Mouse (Mus musculus) liver, embryonic 14.5 days (tissue): ENCODE data around the gene Ccdc24. TPM values are rescaled to one million over a fixed set of nuclear protein-coding genes. Genes with fewer than 3 reads are reported as not detected.

Experiments used
- ATAC-seq: fragments of 200-750 bp; cut with Nextera tagmentation; 2 replicates; pipeline ENCODE4 v1.8.0; 2017; ENCODE audit warnings: moderate number of reproducible peaks, mild to moderate bottlenecking, moderate library complexity; ENCODE audit not compliant: insufficient read depth
- DNase-seq, 3 experiments: peaks; one replicate each; pipeline ENCODE4 v3.0.0-alpha.2; 2012 to 2013; ENCODE audit warnings: low read depth in 3 of 3, low spot score in 3 of 3
- H3K27ac ChIP-seq: fragments of 300-500 bp; sonication (generic); 2 replicates; pipeline ENCODE4 v1.5.1; 2014; ENCODE audit warnings: moderate library complexity, mild to moderate bottlenecking, control low read depth, inconsistent platforms
- H3K27me3 ChIP-seq: fragments of 300-500 bp; sonication (generic); 2 replicates; pipeline ENCODE4 v1.6.1; 2014; ENCODE audit warnings: mild to moderate bottlenecking, low read length, moderate library complexity; ENCODE audit not compliant: control insufficient read depth, insufficient read depth
- H3K36me3 ChIP-seq: fragments of 300-500 bp; sonication (generic); replicated peaks from 2 replicates; pipeline ENCODE4 v1.6.1; 2014; ENCODE audit warnings: low read depth; ENCODE audit not compliant: control insufficient read depth, insufficient read depth
- H3K4me1 ChIP-seq, 2 experiments: fragments of 200-500 bp in 1 of 2; fragments of 300-500 bp in 1 of 2; sonication (generic) in 1 of 2; replicated peaks; 2 replicates each; pipeline ENCODE4 v1.6.1; 2012 to 2014; ENCODE audit warnings: antibody characterized with exemption in 1 of 2, inconsistent platforms in 1 of 2, low read length in 1 of 2; ENCODE audit not compliant: control insufficient read depth in 2 of 2, insufficient read depth in 2 of 2
- H3K4me2 ChIP-seq: fragments of 300-500 bp; sonication (generic); 2 replicates; pipeline ENCODE4 v1.6.1; 2014; ENCODE audit warnings: low read depth, mild to moderate bottlenecking, control low read depth, moderate library complexity
- H3K4me3 ChIP-seq, 2 experiments: fragments of 200-500 bp in 1 of 2; fragments of 300-500 bp in 1 of 2; sonication (generic) in 1 of 2; 2 replicates each; pipeline ENCODE4 v1.5.1; 2012 to 2014; ENCODE audit warnings: low read depth in 2 of 2, low read length in 2 of 2, mild to moderate bottlenecking in 2 of 2, control low read depth in 1 of 2, inconsistent platforms in 1 of 2, moderate library complexity in 1 of 2; ENCODE audit not compliant: insufficient read depth in 1 of 2
- H3K9ac ChIP-seq: fragments of 300-500 bp; sonication (generic); replicated peaks from 2 replicates; pipeline ENCODE4 v1.6.1; 2014; ENCODE audit warnings: mild to moderate bottlenecking, control low read depth, moderate library complexity
- H3K9me3 ChIP-seq: fragments of 300-500 bp; sonication (generic); 2 replicates; pipeline ENCODE4 v1.6.1; 2016; ENCODE audit warnings: low read length, mixed read lengths; ENCODE audit not compliant: control insufficient read depth
- CTCF ChIP-seq: IDR thresholded peaks from 2 replicates; pipeline ENCODE4 v1.5.1; 2016; ENCODE audit warnings: antibody characterized with exemption, low read depth, control low read depth
- EP300 ChIP-seq: IDR thresholded peaks from 2 replicates; pipeline ENCODE4 v1.6.1; 2016; ENCODE audit warnings: antibody characterized with exemption, low read depth
- WGBS: fragments of 180-500 bp; shearing (Covaris S2); extraction: QIAGEN DNeasy Blood & Tissue Kit; methylation state at CpG from one replicate; pipeline ENCODE4 v1.1.7; 2014; ENCODE audit not compliant: insufficient replicate concordance; 5-methylcytosine and 5-hydroxymethylcytosine counted together
- polyA plus RNA-seq, 2 experiments: library from polyadenylated mRNA; depleted of rRNA in 1 of 2; stranded (reverse) in 1 of 2; unstranded in 1 of 2; fragments of >200 nt; fragmentation: Nextera tagmentation in 1 of 2; extraction: Ambion mirVana in 1 of 2; gene quantifications; 2 replicates each; pipeline versions ENCODE4 v1.2.1 to v1.2.3; 2012 to 2014

The Ccdc24 gene
- polyA plus RNA-seq, 2 experiments, result 0.57 to 0.63 TPM

- no peak overlapping the region; the same call in 1 of the 2 replicates for H3K27ac ChIP-seq
- TF ChIP-seq EP300 (no peak), CTCF (no peak)
- no peaks in the 10 kb centered on the region for H3K4me1 ChIP-seq
- no peak overlapping the region for H3K4me2 ChIP-seq
- H3K9ac ChIP-seq, result no peak overlapping the region
- 93% methylated on average over 2 of the region's 2 CpGs for WGBS
- ATAC-seq (no peak), DNase-seq (no peak)
- H3K36me3 ChIP-seq, result peaks cover 94% of the 10 kb centered on the region
- H3K9me3 ChIP-seq, result no peaks in the 10 kb centered on the region
- H3K27me3 ChIP-seq, result no peaks in the 10 kb centered on the region
- H3K4me3 ChIP-seq, result no peak overlapping the region
These were observed 25.3 kb downstream of the Ccdc24 start for GRCm38 (mm10) chr4:117847011-117847410.

- Histone ChIP-seq H3K27ac (no peak overlapping the region), H3K27me3 (no peaks in the 10 kb centered on the region), H3K9me3 (no peaks in the 10 kb centered on the region), H3K9ac (no peak overlapping the region), H3K4me1 (no peaks in the 10 kb centered on the region), H3K4me2 (no peak overlapping the region), H3K4me3 (no peak overlapping the region), H3K36me3 (peaks cover 93% of the 10 kb centered on the region)
- ATAC-seq (no peak), DNase-seq (no peak)
- TF ChIP-seq CTCF (no peak), EP300 (no peak)
- WGBS, result 95% methylated on average over 4 of the region's 4 CpGs
These were observed 26.1 kb downstream of the Ccdc24 start for GRCm38 (mm10) chr4:117846261-117846660.

DNA sequence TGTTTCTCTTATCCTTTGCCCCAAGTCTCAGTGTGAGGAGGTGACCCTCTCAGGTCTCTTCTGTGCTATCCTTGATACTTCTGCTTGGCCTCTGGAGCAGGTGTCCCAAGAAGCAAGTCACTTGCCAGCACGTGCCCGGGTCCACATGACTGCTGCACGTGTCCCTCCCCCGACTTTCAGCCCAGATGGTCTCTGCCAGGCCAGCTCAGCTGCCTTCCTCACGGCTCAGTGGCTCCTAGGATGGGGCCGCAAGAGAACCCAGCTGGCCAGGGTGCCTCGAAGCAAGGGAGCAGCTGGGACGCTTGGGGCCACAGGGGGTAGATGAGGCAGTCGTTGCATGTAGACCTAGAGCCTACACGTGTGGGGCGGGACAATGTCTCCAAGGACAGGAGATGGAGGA lies 27.0 kb downstream of the Ccdc24 start:
- TF ChIP-seq CTCF, result no peak
- no peak for TF ChIP-seq EP300
- WGBS, result 86% methylated on average over 11 of the region's 11 CpGs
- ATAC-seq, result no peak

GRCm38 (mm10) chr4:117844467-117844866 lies 27.9 kb downstream of the Ccdc24 start:
- Histone ChIP-seq H3K9me3 (no peaks in the 10 kb centered on the region), H3K9ac (no peak overlapping the region), H3K27ac (no peak overlapping the region), H3K4me1 (peaks cover 2 to 3% of the 10 kb centered on the region in 2 experiments; a peak in 2 of 4 replicates), H3K4me2 (no peak overlapping the region), H3K27me3 (no peaks in the 10 kb centered on the region), H3K36me3 (peaks cover 96% of the 10 kb centered on the region), H3K4me3 (no peak overlapping the region)
- DNase-seq, result no peak
- TF ChIP-seq EP300, result no peak
- 88% methylated on average over 5 of the region's 5 CpGs for WGBS
- ATAC-seq, result no peak

More for the DNA sequence above, 27.0 kb downstream of the Ccdc24 start:
- no peaks in the 10 kb centered on the region for H3K9me3 ChIP-seq
- DNase-seq, result no peak
- H3K4me3 ChIP-seq, result no peak overlapping the region
- H3K4me1 ChIP-seq, result peaks cover 0 to 2% of the 10 kb centered on the region in 2 experiments; a peak in 1 of 4 replicates
- no peak overlapping the region for H3K9ac ChIP-seq
- H3K36me3 ChIP-seq, result peaks cover 94% of the 10 kb centered on the region
- no peaks in the 10 kb centered on the region for H3K27me3 ChIP-seq
- no peak overlapping the region for H3K27ac ChIP-seq
- no peak overlapping the region for H3K4me2 ChIP-seq

DNA sequence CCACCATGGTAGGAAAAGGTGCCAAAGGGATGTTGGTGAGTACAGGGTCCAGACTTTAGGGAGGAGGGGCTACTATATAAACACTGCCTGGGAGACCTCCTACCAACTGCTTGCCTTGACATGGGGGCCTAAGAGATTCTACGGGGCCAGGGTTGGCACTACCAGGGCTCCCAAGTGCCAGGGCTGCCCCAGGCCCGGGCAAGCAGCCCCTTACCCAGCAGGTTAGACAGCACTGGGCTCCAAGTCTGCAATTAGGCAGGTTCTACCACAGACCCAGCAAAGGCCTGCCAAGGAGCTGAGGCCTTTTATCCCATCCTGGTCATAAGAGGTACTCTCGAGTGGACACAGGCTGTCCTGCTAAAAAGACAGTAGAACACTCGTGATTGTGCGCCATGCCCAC lies 29.3 kb downstream of the Ccdc24 start:
- Histone ChIP-seq H3K9ac (no peak overlapping the region), H3K36me3 (peaks cover 96% of the 10 kb centered on the region), H3K27ac (no peak overlapping the region), H3K9me3 (no peaks in the 10 kb centered on the region), H3K27me3 (no peaks in the 10 kb centered on the region), H3K4me2 (no peak overlapping the region), H3K4me3 (no peak overlapping the region), H3K4me1 (peaks cover 8 to 15% of the 10 kb centered on the region in 2 experiments)
- ATAC-seq, result no peak
- TF ChIP-seq CTCF (no peak), EP300 (no peak)
- WGBS, result 90% methylated on average over 5 of the region's 5 CpGs
- no peak for DNase-seq
